Mouse (Mus musculus) testis, adult 2 months (tissue): ENCODE measurements around the gene Pjvk.

ENCODE experiments used
- CTCF ChIP-seq: fragments of 200-500 bp; IDR thresholded peaks from 2 replicates; pipeline ENCODE4 v1.5.1; 2012; ENCODE audit warnings: low read depth, mild to moderate bottlenecking, inconsistent platforms, low read length, moderate library complexity; ENCODE audit not compliant: control insufficient read depth, insufficient read depth, insufficient replicate concordance
- POLR2A ChIP-seq: fragments of 200-500 bp; IDR thresholded peaks from 2 replicates; pipeline ENCODE4 v1.6.1; 2012; ENCODE audit warnings: low read depth, mild to moderate bottlenecking, inconsistent platforms, low read length, moderate library complexity; ENCODE audit not compliant: control insufficient read depth

- TF ChIP-seq POLR2A (no peak), CTCF (no peak)
These were observed 24.0 kb downstream of the Pjvk start for GRCm38 (mm10) chr2:76672134-76672745.
